Comparison of ENCODE assay signal across 24 mouse cellular contexts in genomic region chr19:36217605-36218004, GRCm38 (mm10).
DNase-seq lines count a peak whose midpoint lies in the region; ATAC-seq and TF ChIP-seq lines count a peak whose summit lies in the region.
"Had no signal": no experiment of that assay in that cellular context is flagged by ENCODE, and none has a peak within 500 bp of the region (broad histone marks: within the 10 kb centered on the region; RNA-seq: fewer than 3 reads in every experiment).

No protein-coding gene starts in this region.

- no peak overlapping the region for H3K4me3 ChIP-seq in forebrain, embryonic 15.5 days
- no peak overlapping the region for H3K4me3 ChIP-seq in forebrain, postnatal 0 days (ENCODE audit: low read depth, low read length)
- H3K4me3 ChIP-seq in lung, embryonic 14.5 days (ENCODE audit: low read depth, low read length): no peak overlapping the region
- no peak overlapping the region for H3K4me3 ChIP-seq in midbrain, embryonic 16.5 days (ENCODE audit: low read depth, low read length)
- H3K4me3 ChIP-seq in midbrain, embryonic 10.5 days: no peak overlapping the region
- H3K4me3 ChIP-seq: heart, embryonic 12.5 days; heart, embryonic 15.5 days; hindbrain, embryonic 10.5 days; hindbrain, embryonic 13.5 days; intestine, embryonic 15.5 days had no signal

- H3K27me3 ChIP-seq in forebrain, embryonic 15.5 days: no peaks in the 10 kb centered on the region
- H3K27me3 ChIP-seq in forebrain, postnatal 0 days (ENCODE audit: insufficient read depth, low read length): no peaks in the 10 kb centered on the region
- H3K27me3 ChIP-seq in lung, embryonic 14.5 days (ENCODE audit: insufficient read depth, low read length): no peaks in the 10 kb centered on the region
- no peaks in the 10 kb centered on the region for H3K27me3 ChIP-seq in midbrain, embryonic 16.5 days (ENCODE audit: control insufficient read depth, insufficient read depth, low read depth, low read length)
- H3K27me3 ChIP-seq in midbrain, embryonic 10.5 days (ENCODE audit: low read depth, poor library complexity, severe bottlenecking): no peaks in the 10 kb centered on the region
- H3K27me3 ChIP-seq: CH12.LX; heart, embryonic 12.5 days; heart, embryonic 15.5 days; hindbrain, embryonic 13.5 days; intestine, embryonic 15.5 days; Patski had no signal

- H3K36me3 ChIP-seq in forebrain, embryonic 15.5 days: no peaks in the 10 kb centered on the region
- H3K36me3 ChIP-seq in forebrain, postnatal 0 days (ENCODE audit: insufficient read depth): no peaks in the 10 kb centered on the region
- H3K36me3 ChIP-seq in lung, embryonic 14.5 days (ENCODE audit: insufficient read depth): no peaks in the 10 kb centered on the region
- H3K36me3 ChIP-seq in midbrain, embryonic 16.5 days (ENCODE audit: control insufficient read depth, insufficient read depth, low read length): no peaks in the 10 kb centered on the region
- H3K36me3 ChIP-seq in midbrain, embryonic 10.5 days: no peaks in the 10 kb centered on the region
- H3K36me3 ChIP-seq: G1E; heart, embryonic 12.5 days; heart, embryonic 15.5 days; hindbrain, embryonic 10.5 days; hindbrain, embryonic 13.5 days; intestine, embryonic 15.5 days had no signal

- H3K4me1 ChIP-seq in forebrain, embryonic 15.5 days: peaks cover 29% of the 10 kb centered on the region
- 0 out of 2 replicates have a peak, but pooled peaks cover 3% of the 10 kb centered on the region for H3K4me1 ChIP-seq in forebrain, postnatal 0 days (ENCODE audit: insufficient read depth)
- H3K4me1 ChIP-seq in lung, embryonic 14.5 days (ENCODE audit: insufficient read depth): peaks cover 6% of the 10 kb centered on the region
- peaks cover 18% of the 10 kb centered on the region for H3K4me1 ChIP-seq in midbrain, embryonic 16.5 days (ENCODE audit: control insufficient read depth, insufficient read depth, low read length)
- peaks cover 27% of the 10 kb centered on the region for H3K4me1 ChIP-seq in midbrain, embryonic 10.5 days
- H3K4me1 ChIP-seq: intestine, embryonic 15.5 days had no signal

- no peaks in the 10 kb centered on the region for H3K9me3 ChIP-seq in forebrain, embryonic 15.5 days
- H3K9me3 ChIP-seq in forebrain, postnatal 0 days (ENCODE audit: low read length): no peaks in the 10 kb centered on the region
- H3K9me3 ChIP-seq in lung, embryonic 14.5 days (ENCODE audit: low read depth, low read length): no peaks in the 10 kb centered on the region
- H3K9me3 ChIP-seq in midbrain, embryonic 16.5 days (replicated peaks; ENCODE audit: control insufficient read depth, low read length, poor library complexity, severe bottlenecking): no peaks in the 10 kb centered on the region
- no peaks in the 10 kb centered on the region for H3K9me3 ChIP-seq in midbrain, embryonic 10.5 days (replicated peaks)
- H3K9me3 ChIP-seq: G1E; heart, embryonic 12.5 days; heart, embryonic 15.5 days; hindbrain, embryonic 10.5 days; hindbrain, embryonic 13.5 days; intestine, embryonic 15.5 days had no signal

- no peak for DNase-seq in forebrain, postnatal 0 days
- DNase-seq in lung, embryonic 14.5 days: no peak
- DNase-seq in lung, postnatal 4 days: no peak
- no peak for DNase-seq in midbrain, embryonic 10.5 days (ENCODE audit: low spot score)
- DNase-seq: adrenal gland, postnatal 10 days; adrenal gland, postnatal 36 days; B cell, adult 2 months; cerebellum, adult 18-20 months; cerebellum, adult 9-10 months; cerebellum, postnatal 14 days; gastrocnemius, postnatal 10 days; gastrocnemius, postnatal 36 days; heart, postnatal 10 days; heart, postnatal 36 days had no signal

- H3K9ac ChIP-seq in forebrain, embryonic 15.5 days (replicated peaks): no peak overlapping the region
- H3K9ac ChIP-seq in forebrain, postnatal 0 days: no peak overlapping the region
- no peak overlapping the region for H3K9ac ChIP-seq in lung, embryonic 14.5 days
- no peak overlapping the region for H3K9ac ChIP-seq in midbrain, embryonic 16.5 days (ENCODE audit: low read depth, low read length)
- H3K9ac ChIP-seq: heart, embryonic 12.5 days; heart, embryonic 15.5 days; hindbrain, embryonic 13.5 days; intestine, embryonic 15.5 days had no signal

- ATAC-seq in forebrain, embryonic 15.5 days (replicated peaks): no peak
- ATAC-seq in forebrain, postnatal 0 days: no peak
- ATAC-seq in lung, embryonic 14.5 days (ENCODE audit: insufficient read depth): no peak
- ATAC-seq in midbrain, embryonic 16.5 days: peak; percentile 59; the same call in 1 of the 2 replicates
- ATAC-seq: intestine, embryonic 15.5 days; Patski had no signal

- 0 out of 2 replicates have a peak overlapping the region, but pooled peaks have one; percentile 14 for H3K27ac ChIP-seq in forebrain, embryonic 15.5 days (replicated peaks)
- H3K27ac ChIP-seq in forebrain, postnatal 0 days (ENCODE audit: low read depth, low read length): no peak overlapping the region; the same call in 1 of the 2 replicates
- H3K27ac ChIP-seq in lung, embryonic 14.5 days (ENCODE audit: low read depth): 0 out of 2 replicates have a peak overlapping the region, but pooled peaks have one; percentile 31
- 0 out of 2 replicates have a peak overlapping the region, but pooled peaks have one; percentile 1 for H3K27ac ChIP-seq in midbrain, embryonic 16.5 days (ENCODE audit: low read length)
- H3K27ac ChIP-seq in midbrain, embryonic 10.5 days (replicated peaks): no peak overlapping the region
- H3K27ac ChIP-seq: heart, embryonic 15.5 days; hindbrain, embryonic 10.5 days; hindbrain, embryonic 13.5 days; intestine, embryonic 15.5 days had no signal

- WGBS in forebrain, embryonic 15.5 days: 54% methylated on average over 5 of the region's 5 CpGs
- WGBS in forebrain, postnatal 0 days: 54% methylated on average over 5 of the region's 5 CpGs
- WGBS in lung, embryonic 14.5 days: 62% methylated on average over 5 of the region's 5 CpGs
- WGBS in midbrain, embryonic 16.5 days: 48% methylated on average over 5 of the region's 5 CpGs
- WGBS in midbrain, embryonic 10.5 days: 77% methylated on average over 5 of the region's 5 CpGs

- TF ChIP-seq CTCF in forebrain, postnatal 0 days (IDR thresholded peaks at IDR 0.05; ENCODE audit: low read depth): no peak
- no peak for TF ChIP-seq CTCF in lung, embryonic 14.5 days (IDR thresholded peaks at IDR 0.05; ENCODE audit: low read depth)

- no peak overlapping the region for H3K4me2 ChIP-seq in forebrain, embryonic 15.5 days (replicated peaks)
- no peak overlapping the region for H3K4me2 ChIP-seq in forebrain, postnatal 0 days (ENCODE audit: low read depth)
- no peak overlapping the region for H3K4me2 ChIP-seq in lung, embryonic 14.5 days
- no peak overlapping the region for H3K4me2 ChIP-seq in midbrain, embryonic 16.5 days (ENCODE audit: low read length)
- H3K4me2 ChIP-seq: heart, embryonic 12.5 days; heart, embryonic 15.5 days; hindbrain, embryonic 13.5 days; intestine, embryonic 15.5 days had no signal

Comparison
In these comparisons a context has a peak if more than half of its experiments do, and no peak if none do; other contexts are left out.
1. H3K27ac ChIP-seq: peak in forebrain, embryonic 15.5 days (single experiment), lung, embryonic 14.5 days (single experiment) and midbrain, embryonic 16.5 days (single experiment); none in forebrain, postnatal 0 days (single experiment) and midbrain, embryonic 10.5 days (single experiment).